Mouse (Mus musculus): ENCODE measurements around the gene Ticam1. TPM values are rescaled to one million over a fixed set of nuclear protein-coding genes. Genes with fewer than 3 reads are reported as not detected.

The Ticam1 gene
- polyA plus RNA-seq, 1 experiment: 4.0 TPM

- no peak overlapping the region for H3K4me3 ChIP-seq (ENCODE audit: low read depth, low read length)
- peaks cover 6% of the 10 kb centered on the region for H3K36me3 ChIP-seq (ENCODE audit: control insufficient read depth, insufficient read depth, low read length, poor library complexity, severe bottlenecking)
- peak overlapping the region; percentile 51 for H3K27ac ChIP-seq (ENCODE audit: insufficient read depth, low read length)
- TF ChIP-seq POLR2A (IDR thresholded peaks at IDR 0.05; ENCODE audit: insufficient read depth, low read length) (no peak), CTCF (IDR thresholded peaks at IDR 0.05; ENCODE audit: low read depth, low read length) (no peak), EP300 (IDR thresholded peaks at IDR 0.05; ENCODE audit: insufficient read depth, low read depth, low read length) (0 out of 2 replicates have a peak, but pooled peaks have one; percentile 22)
- H3K9me3 ChIP-seq (replicated peaks; ENCODE audit: control insufficient read depth, insufficient read depth, low read length, poor library complexity, severe bottlenecking): no peaks in the 10 kb centered on the region
- H3K9ac ChIP-seq (ENCODE audit: low read depth, poor library complexity, severe bottlenecking): peak overlapping the region; percentile 6; the same call in 1 of the 2 replicates
- no peaks in the 10 kb centered on the region for H3K27me3 ChIP-seq (ENCODE audit: control insufficient read depth, insufficient read depth, low read length, poor library complexity, severe bottlenecking)
- peaks cover 3% of the 10 kb centered on the region for H3K4me1 ChIP-seq (ENCODE audit: control insufficient read depth, insufficient read depth, low read length)
Observed at GRCm38 (mm10) chr17:56279481-56280155, 3.0 kb upstream of the Ticam1 start.

GRCm38 (mm10) chr17:56278340-56278739, 1.8 kb upstream of the Ticam1 start:
- no peak overlapping the region for H3K9ac ChIP-seq (ENCODE audit: low read depth, poor library complexity, severe bottlenecking)
- TF ChIP-seq CTCF (IDR thresholded peaks at IDR 0.05; ENCODE audit: low read depth, low read length) (no peak), POLR2A (IDR thresholded peaks at IDR 0.05; ENCODE audit: insufficient read depth, low read length) (no peak), EP300 (IDR thresholded peaks at IDR 0.05; ENCODE audit: insufficient read depth, low read depth, low read length) (no peak)
- peaks cover 3% of the 10 kb centered on the region for H3K4me1 ChIP-seq (ENCODE audit: control insufficient read depth, insufficient read depth, low read length)
- H3K9me3 ChIP-seq (replicated peaks; ENCODE audit: control insufficient read depth, insufficient read depth, low read length, poor library complexity, severe bottlenecking): no peaks in the 10 kb centered on the region
- H3K27ac ChIP-seq (ENCODE audit: insufficient read depth, low read length): no peak overlapping the region
- H3K4me3 ChIP-seq (ENCODE audit: low read depth, low read length): no peak overlapping the region
- H3K27me3 ChIP-seq (ENCODE audit: control insufficient read depth, insufficient read depth, low read length, poor library complexity, severe bottlenecking): no peaks in the 10 kb centered on the region
- peaks cover 6% of the 10 kb centered on the region for H3K36me3 ChIP-seq (ENCODE audit: control insufficient read depth, insufficient read depth, low read length, poor library complexity, severe bottlenecking)

GRCm38 (mm10) chr17:56277567-56277893, 944 bp upstream of the Ticam1 start:
- Histone ChIP-seq H3K36me3 (ENCODE audit: control insufficient read depth, insufficient read depth, low read length, poor library complexity, severe bottlenecking) (peaks cover 6% of the 10 kb centered on the region), H3K27me3 (ENCODE audit: control insufficient read depth, insufficient read depth, low read length, poor library complexity, severe bottlenecking) (no peaks in the 10 kb centered on the region), H3K27ac (ENCODE audit: insufficient read depth, low read length) (peak overlapping the region; percentile 52; the same call in 1 of the 2 replicates), H3K4me3 (ENCODE audit: low read depth, low read length) (no peak overlapping the region), H3K4me1 (ENCODE audit: control insufficient read depth, insufficient read depth, low read length) (peaks cover 3% of the 10 kb centered on the region), H3K9ac (ENCODE audit: low read depth, poor library complexity, severe bottlenecking) (0 out of 2 replicates have a peak overlapping the region, but pooled peaks have one; percentile 62), H3K9me3 (replicated peaks; ENCODE audit: control insufficient read depth, insufficient read depth, low read length, poor library complexity, severe bottlenecking) (no peaks in the 10 kb centered on the region)
- TF ChIP-seq CTCF (IDR thresholded peaks at IDR 0.05; ENCODE audit: low read depth, low read length) (no peak), EP300 (IDR thresholded peaks at IDR 0.05; ENCODE audit: insufficient read depth, low read depth, low read length) (no peak), POLR2A (IDR thresholded peaks at IDR 0.05; ENCODE audit: insufficient read depth, low read length) (no peak)

GRCm38 (mm10) chr17:56275842-56276480, 625 bp downstream of the Ticam1 start:
- TF ChIP-seq CTCF (IDR thresholded peaks at IDR 0.05; ENCODE audit: low read depth, low read length): no peak
- TF ChIP-seq EP300 (IDR thresholded peaks at IDR 0.05; ENCODE audit: insufficient read depth, low read depth, low read length): no peak
- no peak for TF ChIP-seq POLR2A (IDR thresholded peaks at IDR 0.05; ENCODE audit: insufficient read depth, low read length)
- H3K4me1 ChIP-seq (ENCODE audit: control insufficient read depth, insufficient read depth, low read length): peaks cover 3% of the 10 kb centered on the region
- 0 out of 2 replicates have a peak overlapping the region, but pooled peaks have one; percentile 26 for H3K27ac ChIP-seq (ENCODE audit: insufficient read depth, low read length)
- peak overlapping the region; percentile 86 for H3K4me3 ChIP-seq (ENCODE audit: low read depth, low read length)
- no peaks in the 10 kb centered on the region for H3K9me3 ChIP-seq (replicated peaks; ENCODE audit: control insufficient read depth, insufficient read depth, low read length, poor library complexity, severe bottlenecking)
- H3K9ac ChIP-seq (ENCODE audit: low read depth, poor library complexity, severe bottlenecking): peak overlapping the region; percentile 62
- H3K27me3 ChIP-seq (ENCODE audit: control insufficient read depth, insufficient read depth, low read length, poor library complexity, severe bottlenecking): no peaks in the 10 kb centered on the region
- H3K36me3 ChIP-seq (ENCODE audit: control insufficient read depth, insufficient read depth, low read length, poor library complexity, severe bottlenecking): peaks cover 6% of the 10 kb centered on the region

GRCm38 (mm10) chr17:56273986-56274385, 2.6 kb downstream of the Ticam1 start:
- Histone ChIP-seq H3K4me1 (ENCODE audit: control insufficient read depth, insufficient read depth, low read length) (no peaks in the 10 kb centered on the region), H3K27ac (ENCODE audit: insufficient read depth, low read length) (no peak overlapping the region), H3K36me3 (ENCODE audit: control insufficient read depth, insufficient read depth, low read length, poor library complexity, severe bottlenecking) (peaks cover 4% of the 10 kb centered on the region), H3K9me3 (replicated peaks; ENCODE audit: control insufficient read depth, insufficient read depth, low read length, poor library complexity, severe bottlenecking) (no peaks in the 10 kb centered on the region), H3K27me3 (ENCODE audit: control insufficient read depth, insufficient read depth, low read length, poor library complexity, severe bottlenecking) (no peaks in the 10 kb centered on the region), H3K4me3 (ENCODE audit: low read depth, low read length) (no peak overlapping the region), H3K9ac (ENCODE audit: low read depth, poor library complexity, severe bottlenecking) (no peak overlapping the region)
- no peak for TF ChIP-seq EP300 (IDR thresholded peaks at IDR 0.05; ENCODE audit: insufficient read depth, low read depth, low read length)
- TF ChIP-seq POLR2A (IDR thresholded peaks at IDR 0.05; ENCODE audit: insufficient read depth, low read length): no peak
- no peak for TF ChIP-seq CTCF (IDR thresholded peaks at IDR 0.05; ENCODE audit: low read depth, low read length)

- no peak for TF ChIP-seq EP300 (IDR thresholded peaks at IDR 0.05; ENCODE audit: insufficient read depth, low read depth, low read length)
- no peak for TF ChIP-seq POLR2A (IDR thresholded peaks at IDR 0.05; ENCODE audit: insufficient read depth, low read length)
- TF ChIP-seq CTCF (IDR thresholded peaks at IDR 0.05; ENCODE audit: low read depth, low read length): no peak
- Histone ChIP-seq H3K27me3 (ENCODE audit: control insufficient read depth, insufficient read depth, low read length, poor library complexity, severe bottlenecking) (no peaks in the 10 kb centered on the region), H3K36me3 (ENCODE audit: control insufficient read depth, insufficient read depth, low read length, poor library complexity, severe bottlenecking) (peaks cover 4% of the 10 kb centered on the region), H3K9me3 (replicated peaks; ENCODE audit: control insufficient read depth, insufficient read depth, low read length, poor library complexity, severe bottlenecking) (no peaks in the 10 kb centered on the region), H3K9ac (ENCODE audit: low read depth, poor library complexity, severe bottlenecking) (no peak overlapping the region), H3K27ac (ENCODE audit: insufficient read depth, low read length) (no peak overlapping the region), H3K4me1 (ENCODE audit: control insufficient read depth, insufficient read depth, low read length) (no peaks in the 10 kb centered on the region), H3K4me3 (ENCODE audit: low read depth, low read length) (no peak overlapping the region)
Observed at GRCm38 (mm10) chr17:56273482-56273881, 3.1 kb downstream of the Ticam1 start.

Measured in ES-Bruce4 (cell line).